ENCODE assay signal across 8 mouse cellular contexts in the genomic region with DNA sequence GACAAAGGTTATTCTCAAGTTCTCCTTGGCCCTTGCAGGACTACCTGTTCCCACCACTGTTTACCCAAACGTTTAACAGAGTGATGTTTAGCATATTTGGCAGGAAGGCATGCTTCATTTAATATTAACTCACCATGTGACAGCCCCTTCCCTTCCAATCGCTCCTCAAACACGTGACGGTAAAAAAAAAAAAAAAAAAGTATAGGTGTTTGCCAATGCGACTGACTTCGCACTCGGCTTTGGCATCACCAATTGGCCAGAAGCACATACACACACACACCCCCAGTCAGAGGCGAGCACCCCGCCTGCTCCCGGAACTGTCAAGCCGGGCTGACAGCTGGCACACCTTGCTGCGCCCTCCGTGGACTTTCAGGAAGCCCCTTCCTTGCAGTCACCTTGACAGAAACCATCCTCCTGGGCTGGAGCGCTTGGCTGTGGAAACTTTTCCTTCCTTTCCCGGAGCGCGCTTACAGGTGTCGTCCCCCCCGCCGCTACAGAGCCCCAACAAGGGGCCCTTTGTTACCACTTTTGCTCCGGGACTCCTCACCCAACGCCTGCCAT. TPM values are rescaled to one million over a fixed set of nuclear protein-coding genes. Genes with fewer than 3 reads are reported as not detected.
DNase-seq lines count a peak whose midpoint lies in the region; ATAC-seq and TF ChIP-seq lines count a peak whose summit lies in the region.

No protein-coding gene starts in this region.

- peak overlapping the region; percentile 76 for H3K4me3 ChIP-seq in heart, postnatal 0 days (ENCODE audit: low read depth, low read length)
- H3K4me3 ChIP-seq in megakaryocyte, embryonic 14.5 days (replicated peaks) = peak overlapping the region; percentile 91

- TF ChIP-seq EP300 in heart, postnatal 0 days (IDR thresholded peaks at IDR 0.05; ENCODE audit: low read depth) = no peak

- peak overlapping the region; percentile 76 for H3K9ac ChIP-seq in heart, postnatal 0 days (replicated peaks; ENCODE audit: low read depth, low read length)

- no peak for TF ChIP-seq CTCF in heart, postnatal 0 days (IDR thresholded peaks at IDR 0.05; ENCODE audit: low read depth)

- no peaks in the 10 kb centered on the region for H3K9me3 ChIP-seq in heart, postnatal 0 days (replicated peaks; ENCODE audit: control insufficient read depth, low read length)
- H3K9me3 ChIP-seq in megakaryocyte, embryonic 14.5 days = peaks cover 8% of the 10 kb centered on the region; the same call in 1 of the 2 replicates

- H3K4me2 ChIP-seq in heart, postnatal 0 days (ENCODE audit: low read depth, low read length) = peak overlapping the region; percentile 85

- peaks cover 5% of the 10 kb centered on the region; the same call in 1 of the 2 replicates for H3K4me1 ChIP-seq in heart, postnatal 0 days (ENCODE audit: control insufficient read depth, insufficient read depth)
- H3K4me1 ChIP-seq in megakaryocyte, embryonic 14.5 days = peaks cover 18% of the 10 kb centered on the region

- intact Hi-C loops in left cerebral cortex, postnatal 4 days (cut with DNase I) = no loop called here
- intact Hi-C loops in left cerebral cortex, postnatal 10 days (cut with DNase I) = loop anchor here (5.0 kb wide), 1 partner anchor 95 kb away; no protein-coding TSS in a partner anchor

- WGBS in heart, postnatal 0 days = under 1% methylated on average over 22 of the region's 22 CpGs

- peak; percentile 22 for DNase-seq in left cerebral cortex, postnatal 4 days
- DNase-seq in left cerebral cortex, postnatal 10 days (ENCODE audit: extremely low spot score in 1 of 2, low spot score in 2 of 2) = no peak
- DNase-seq in cerebellum, postnatal 36 days = peak; percentile 14 to 18
- DNase-seq in heart, postnatal 0 days (ENCODE audit: low spot score) = peak; percentile 58
- DNase-seq in kidney, postnatal 25 days = peak; percentile 83 to 96
- DNase-seq in splenic B cell, adult 2 months (ENCODE audit: low read depth, low spot score) = peak; percentile 78
- DNase-seq in frontal cortex, postnatal 25 days (ENCODE audit: low spot score in 2 of 2) = no peak

- H3K27ac ChIP-seq in heart, postnatal 0 days (ENCODE audit: low read depth) = peak overlapping the region; percentile 90

- ATAC-seq in heart, postnatal 0 days (ENCODE audit: insufficient read depth, low read depth) = 0 out of 2 replicates have a peak, but pooled peaks have one; percentile 4

- no peaks in the 10 kb centered on the region for H3K36me3 ChIP-seq in heart, postnatal 0 days (replicated peaks; ENCODE audit: control insufficient read depth, insufficient read depth, low read length)
- no peaks in the 10 kb centered on the region for H3K36me3 ChIP-seq in megakaryocyte, embryonic 14.5 days (replicated peaks; ENCODE audit: low read length)
- H3K36me3 ChIP-seq in splenic B cell, adult 2 months (ENCODE audit: control insufficient read depth, insufficient read depth, low read length, poor library complexity, severe bottlenecking) = no peaks in the 10 kb centered on the region

- no peaks in the 10 kb centered on the region for H3K27me3 ChIP-seq in heart, postnatal 0 days (ENCODE audit: control insufficient read depth, insufficient read depth, low read length)
- H3K27me3 ChIP-seq in megakaryocyte, embryonic 14.5 days (replicated peaks) = peaks cover 55% of the 10 kb centered on the region
- H3K27me3 ChIP-seq in splenic B cell, adult 2 months (ENCODE audit: control insufficient read depth, insufficient read depth, low read length, poor library complexity, severe bottlenecking) = no peaks in the 10 kb centered on the region

RNA-seq across cellular contexts. Expression of gene Cobll1, which starts 1.5 kb away (rescaled TPM):
- total RNA-seq in left cerebral cortex, postnatal 4 days (2021) = 1 to 10 TPM; 7.2 to 9.3 TPM
- total RNA-seq in left cerebral cortex, postnatal 10 days (2021) = 1 to 10 TPM; 8.4 to 9.1 TPM
- total RNA-seq in heart, postnatal 0 days (2014; rRNA removed; ENCODE audit: low replicate concordance) = 8.2 and 8.6 TPM in 2 replicates
- 10.2 and 11.0 TPM in 2 replicates for polyA plus RNA-seq in heart, postnatal 0 days (2015; fragmentation: Nextera tagmentation; extraction: Ambion mirVana)
- polyA plus RNA-seq in megakaryocyte, embryonic 14.5 days (2012; ENCODE audit: insufficient read depth, low replicate concordance) = not detected in 2 replicates

Comparison
In these comparisons a context has a peak if more than half of its experiments do, and no peak if none do; other contexts are left out.
1. DNase-seq: peak in left cerebral cortex, postnatal 4 days (single experiment), cerebellum, postnatal 36 days (2 of 2), heart, postnatal 0 days (single experiment), kidney, postnatal 25 days (2 of 2) and splenic B cell, adult 2 months (single experiment); none in left cerebral cortex, postnatal 10 days (0 of 2) and frontal cortex, postnatal 25 days (0 of 2).